Mouse (Mus musculus): ENCODE measurements around the gene Pgls. TPM values are rescaled to one million over a fixed set of nuclear protein-coding genes. Genes with fewer than 3 reads are reported as not detected.

Gene Pgls
- polyA plus RNA-seq, 1 experiment from 2014 or later, result 198 TPM

GRCm38 (mm10) chr8:71560071-71560470, 31.9 kb upstream of the Pgls start:
- no peak for ATAC-seq (ENCODE audit: low FRiP score, low read depth)
- Histone ChIP-seq H3K4me1 (peaks cover 12% of the 10 kb centered on the region), H3K4me3 (no peak overlapping the region), H3K27ac (no peak overlapping the region), H3K36me3 (no peaks in the 10 kb centered on the region), H3K9me3 (peaks cover 6% of the 10 kb centered on the region; the same call in 1 of the 2 replicates), H3K9ac (no peak overlapping the region), H3K27me3 (replicated peaks) (peaks cover 92% of the 10 kb centered on the region), H3K4me2 (replicated peaks) (no peak overlapping the region)
- 76% methylated on average over 3 of the region's 3 CpGs for WGBS

GRCm38 (mm10) chr8:71560765-71561164, 31.2 kb upstream of the Pgls start:
- WGBS, result 84% methylated on average over 5 of the region's 5 CpGs
- H3K27ac ChIP-seq, result no peak overlapping the region
- ATAC-seq (ENCODE audit: low FRiP score, low read depth), result no peak
- no peaks in the 10 kb centered on the region for H3K36me3 ChIP-seq
- no peak overlapping the region for H3K4me2 ChIP-seq (replicated peaks)
- H3K4me3 ChIP-seq, result no peak overlapping the region
- H3K27me3 ChIP-seq (replicated peaks), result peaks cover 90% of the 10 kb centered on the region
- peaks cover 12% of the 10 kb centered on the region for H3K4me1 ChIP-seq
- no peak overlapping the region for H3K9ac ChIP-seq
- peaks cover 6% of the 10 kb centered on the region; the same call in 1 of the 2 replicates for H3K9me3 ChIP-seq

GRCm38 (mm10) chr8:71561401-71561800, 30.6 kb upstream of the Pgls start:
- Histone ChIP-seq H3K9ac (no peak overlapping the region), H3K27me3 (replicated peaks) (peaks cover 90% of the 10 kb centered on the region), H3K9me3 (peaks cover 6% of the 10 kb centered on the region; the same call in 1 of the 2 replicates), H3K27ac (no peak overlapping the region), H3K4me2 (replicated peaks) (no peak overlapping the region), H3K36me3 (no peaks in the 10 kb centered on the region), H3K4me1 (peaks cover 12% of the 10 kb centered on the region), H3K4me3 (no peak overlapping the region)
- 0 out of 2 replicates have a peak, but pooled peaks have one; percentile 45 for ATAC-seq (ENCODE audit: low FRiP score, low read depth)
- 3% methylated on average over 15 of the region's 15 CpGs for WGBS

DNA sequence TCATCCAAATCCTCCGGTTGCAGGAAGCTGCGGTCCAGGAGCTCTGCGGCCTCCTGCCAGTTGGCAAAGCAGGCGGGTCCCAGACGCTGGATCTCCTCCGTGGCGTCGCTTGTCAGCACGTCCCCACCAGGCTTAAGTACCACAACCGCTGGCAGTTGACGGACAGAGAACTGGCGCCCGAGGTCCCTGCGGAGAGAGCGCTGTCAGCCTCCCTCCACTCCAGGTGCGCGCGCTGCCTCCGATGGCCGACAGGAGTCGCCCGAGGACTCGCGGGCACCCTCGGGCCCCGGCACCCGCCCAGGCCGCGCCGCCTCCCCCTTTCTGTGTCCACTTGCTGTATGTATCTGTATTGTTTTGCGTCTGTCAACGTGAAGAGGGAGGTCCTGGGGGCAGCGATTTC, 29.2 kb upstream of the Pgls start:
- 0 out of 2 replicates have a peak overlapping the region, but pooled peaks have one; percentile 9 for H3K4me3 ChIP-seq
- no peak overlapping the region for H3K27ac ChIP-seq
- peak overlapping the region; percentile 40; the same call in 1 of the 2 replicates for H3K9ac ChIP-seq
- H3K4me2 ChIP-seq (replicated peaks), result peak overlapping the region; percentile 50
- peaks cover 12% of the 10 kb centered on the region for H3K4me1 ChIP-seq
- H3K36me3 ChIP-seq, result no peaks in the 10 kb centered on the region
- 2% methylated on average over 33 of the region's 33 CpGs for WGBS
- peaks cover 78% of the 10 kb centered on the region for H3K27me3 ChIP-seq (replicated peaks)
- H3K9me3 ChIP-seq, result peaks cover 6% of the 10 kb centered on the region; the same call in 1 of the 2 replicates
- no peak for ATAC-seq (ENCODE audit: low FRiP score, low read depth)

DNA sequence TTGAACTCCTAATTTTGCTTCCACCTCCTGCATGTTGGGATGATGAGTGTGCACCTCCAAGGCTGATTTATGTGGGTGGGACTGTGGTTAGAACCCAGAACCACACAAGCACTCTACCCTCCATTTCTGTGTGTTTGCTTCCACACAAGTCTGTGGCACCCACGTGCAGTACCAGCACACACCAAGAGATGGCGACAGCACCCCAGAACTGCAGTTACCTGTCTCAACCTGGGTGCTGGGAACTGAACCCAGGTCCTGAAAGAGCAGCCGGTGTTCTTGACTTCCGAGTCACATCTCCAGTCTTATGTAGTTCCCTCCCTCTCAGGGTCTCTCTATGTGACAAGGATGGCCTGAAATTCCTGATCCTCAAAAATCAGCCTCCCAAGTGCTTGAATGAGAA, 28.0 kb upstream of the Pgls start:
- WGBS, result 87% methylated on average over 4 of the region's 4 CpGs
- Histone ChIP-seq H3K4me2 (replicated peaks) (no peak overlapping the region), H3K9me3 (peaks cover 6% of the 10 kb centered on the region; the same call in 1 of the 2 replicates), H3K4me1 (peaks cover 10% of the 10 kb centered on the region), H3K27ac (no peak overlapping the region), H3K27me3 (replicated peaks) (peaks cover 75% of the 10 kb centered on the region), H3K4me3 (no peak overlapping the region), H3K9ac (no peak overlapping the region), H3K36me3 (no peaks in the 10 kb centered on the region)
- no peak for ATAC-seq (ENCODE audit: low FRiP score, low read depth)

GRCm38 (mm10) chr8:71566501-71566900, 25.5 kb upstream of the Pgls start, which contains the start of gene Nxnl1:
TSS of gene Nxnl1 (minus strand) at chr8:71566601.
- peaks cover 53% of the 10 kb centered on the region for H3K27me3 ChIP-seq (replicated peaks)
- 69% methylated on average over 3 of the region's 3 CpGs for WGBS
- ATAC-seq (ENCODE audit: low FRiP score, low read depth), result no peak
- no peak within 1 kb of the TSS for H3K4me3 ChIP-seq
- H3K9me3 ChIP-seq, result peaks cover 6% of the 10 kb centered on the region; the same call in 1 of the 2 replicates
- H3K9ac ChIP-seq, result no peak within 1 kb of the TSS
- no peak within 1 kb of the TSS for H3K4me2 ChIP-seq (replicated peaks)
- no peaks in the 10 kb centered on the region for H3K36me3 ChIP-seq
- no peak within 1 kb of the TSS for H3K27ac ChIP-seq
- H3K4me1 ChIP-seq, result peaks cover 19% of the 10 kb centered on the region

DNA sequence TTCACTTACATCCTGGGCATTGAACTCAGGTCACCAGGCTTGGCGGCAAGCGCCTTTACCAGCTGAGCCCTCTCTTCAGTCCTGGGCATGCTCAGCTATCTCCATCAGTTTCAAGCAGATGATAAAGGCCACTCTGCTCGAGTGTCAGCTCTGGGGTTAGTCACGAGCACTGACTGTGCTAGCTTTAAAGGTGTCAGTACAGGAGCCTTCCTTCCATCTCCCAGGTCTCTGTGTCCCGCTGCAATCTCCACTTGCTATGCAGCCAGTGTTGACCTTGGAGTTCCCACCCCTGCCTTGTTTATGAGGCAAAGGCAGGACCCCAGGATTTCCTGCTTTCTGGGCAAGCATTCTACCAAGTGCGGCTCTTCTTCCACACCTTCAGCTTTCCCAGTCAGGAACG, 24.4 kb upstream of the Pgls start:
- 77% methylated on average over 7 of the region's 7 CpGs for WGBS

DNA sequence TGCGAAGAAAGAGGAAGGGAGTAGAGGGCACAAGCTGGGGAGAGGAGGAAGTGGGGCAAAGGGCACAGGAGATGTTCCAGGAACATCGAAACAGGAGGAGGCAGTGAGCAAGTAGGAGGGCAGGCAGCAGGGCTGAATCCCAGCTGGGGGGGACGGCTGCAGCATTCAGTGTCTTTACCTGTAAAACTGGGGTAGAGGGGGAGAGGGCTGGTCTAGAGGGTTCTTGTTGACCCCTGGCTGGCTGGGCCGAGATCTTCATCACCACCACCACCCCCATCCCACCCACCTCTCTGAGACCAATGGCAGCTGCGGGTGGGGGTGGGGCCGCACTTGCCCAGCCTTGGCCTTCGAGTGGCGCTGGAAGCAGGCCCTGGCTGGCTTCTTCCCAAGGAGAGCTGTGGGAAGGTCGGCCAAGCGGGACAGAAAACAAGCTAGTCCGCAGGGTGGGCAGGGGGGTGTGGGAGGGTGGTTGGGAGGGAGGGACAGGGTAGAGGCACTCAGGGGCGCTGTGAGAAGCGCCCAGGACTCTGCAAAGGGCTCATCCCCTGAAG, 23.5 kb upstream of the Pgls start, which contains the start of gene Slc27a1:
Slc27a1 (plus strand) TSS at position 496 of the 551 bp plus-strand sequence.
- H3K9ac ChIP-seq, result peak within 1 kb of the TSS; percentile 52
- H3K4me1 ChIP-seq, result peaks cover 28% of the 10 kb centered on the region
- no peak within 1 kb of the TSS; the same call in 1 of the 2 replicates for H3K27ac ChIP-seq
- peaks cover 33% of the 10 kb centered on the region for H3K27me3 ChIP-seq (replicated peaks)
- peaks cover 6% of the 10 kb centered on the region; the same call in 1 of the 2 replicates for H3K9me3 ChIP-seq
- H3K4me2 ChIP-seq (replicated peaks), result peak within 1 kb of the TSS; percentile 89
- no peaks in the 10 kb centered on the region for H3K36me3 ChIP-seq
- no peak for ATAC-seq (ENCODE audit: low FRiP score, low read depth)
- H3K4me3 ChIP-seq, result peak within 1 kb of the TSS; percentile 61
- 13% methylated on average over 13 of the region's 13 CpGs for WGBS

More for the DNA sequence above, 24.4 kb upstream of the Pgls start:
- Histone ChIP-seq H3K4me1 (peaks cover 20% of the 10 kb centered on the region), H3K27ac (no peak overlapping the region), H3K4me2 (replicated peaks) (no peak overlapping the region), H3K36me3 (no peaks in the 10 kb centered on the region), H3K9me3 (peaks cover 6% of the 10 kb centered on the region; the same call in 1 of the 2 replicates), H3K9ac (no peak overlapping the region), H3K4me3 (no peak overlapping the region), H3K27me3 (replicated peaks) (peaks cover 42% of the 10 kb centered on the region)
- ATAC-seq (ENCODE audit: low FRiP score, low read depth), result no peak

DNA sequence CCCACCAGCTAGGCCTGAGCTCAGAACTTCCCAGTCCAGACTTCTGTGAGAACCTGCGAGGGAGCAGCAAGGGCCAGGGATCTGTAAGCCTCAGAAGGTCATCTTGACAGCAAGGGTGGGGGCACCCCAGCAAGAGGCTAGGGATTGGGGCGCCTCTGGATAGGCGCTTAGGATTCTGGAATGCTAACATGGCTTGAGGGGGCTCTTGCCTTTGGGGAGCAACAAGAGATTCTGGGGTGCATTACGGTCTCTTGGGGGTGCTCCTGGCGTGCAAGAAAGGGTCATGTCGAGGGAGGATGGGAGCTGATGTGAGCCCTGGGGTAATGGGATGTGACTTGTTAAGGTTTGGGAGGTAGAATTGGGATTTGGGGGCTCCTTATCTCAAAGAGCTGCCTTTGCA, 23.0 kb upstream of the Pgls start:
- ATAC-seq (ENCODE audit: low FRiP score, low read depth), result no peak
- 18% methylated on average over 6 of the region's 6 CpGs for WGBS
- peaks cover 29% of the 10 kb centered on the region for H3K27me3 ChIP-seq (replicated peaks)
- H3K36me3 ChIP-seq, result no peaks in the 10 kb centered on the region
- no peak overlapping the region for H3K27ac ChIP-seq
- peak overlapping the region; percentile 89 for H3K4me2 ChIP-seq (replicated peaks)
- H3K9me3 ChIP-seq, result peaks cover 5% of the 10 kb centered on the region; the same call in 1 of the 2 replicates
- peaks cover 28% of the 10 kb centered on the region for H3K4me1 ChIP-seq
- H3K9ac ChIP-seq, result peak overlapping the region; percentile 52; the same call in 1 of the 2 replicates
- H3K4me3 ChIP-seq, result peak overlapping the region; percentile 61

- under 1% methylated on average over 51 of the region's 51 CpGs for WGBS
- H3K36me3 ChIP-seq, result no peaks in the 10 kb centered on the region
- H3K4me1 ChIP-seq, result peaks cover 28% of the 10 kb centered on the region
- peak; percentile 82 for ATAC-seq (ENCODE audit: low FRiP score, low read depth)
- no peaks in the 10 kb centered on the region for H3K9me3 ChIP-seq
- peaks cover 26% of the 10 kb centered on the region for H3K27me3 ChIP-seq (replicated peaks)
- peak overlapping the region; percentile 61 for H3K4me3 ChIP-seq
- H3K9ac ChIP-seq, result peak overlapping the region; percentile 52
- H3K4me2 ChIP-seq (replicated peaks), result peak overlapping the region; percentile 89
- H3K27ac ChIP-seq, result no peak overlapping the region; the same call in 1 of the 2 replicates
Observed at GRCm38 (mm10) chr8:71569366-71570290, 22.3 kb upstream of the Pgls start.

- peaks cover 20% of the 10 kb centered on the region for H3K27me3 ChIP-seq (replicated peaks)
- no peaks in the 10 kb centered on the region for H3K9me3 ChIP-seq
- H3K27ac ChIP-seq, result peak overlapping the region; percentile 50
- H3K4me1 ChIP-seq, result peaks cover 28% of the 10 kb centered on the region
- WGBS, result under 1% methylated on average over 41 of the region's 41 CpGs
- ATAC-seq (ENCODE audit: low FRiP score, low read depth), result peak; percentile 84
- H3K4me2 ChIP-seq (replicated peaks), result peak overlapping the region; percentile 89
- H3K36me3 ChIP-seq, result no peaks in the 10 kb centered on the region
- H3K9ac ChIP-seq, result peak overlapping the region; percentile 72
- peak overlapping the region; percentile 61 for H3K4me3 ChIP-seq
Observed at GRCm38 (mm10) chr8:71570291-71570954, 21.6 kb upstream of the Pgls start.

Measured in neural tube, embryonic 12.5 days (tissue).